Mouse (Mus musculus) heart, postnatal 36 days (tissue): ENCODE data around the gene Senp6. TPM values are rescaled to one million over a fixed set of nuclear protein-coding genes. Genes with fewer than 3 reads are reported as not detected.
A peak's percentile ranks its signal among the peaks of the same experiment; 100 is the strongest.
"Not testable (repeated sequence)": the region's sequence is repeated elsewhere in the genome, so short reads cannot be mapped to it uniquely, and the experiment has no call there.

ENCODE experiments used
- DNase-seq, 2 experiments: peaks; one replicate each; pipeline ENCODE4 v3.0.0; 2021 to 2022
- intact Hi-C: fragments of 180-260 bp; cut with DNase I; formaldehyde crosslinking; loops from one replicate; pipeline ENCODE4 v1.15.1; 2025
- total RNA-seq, 2 experiments: library from RNA; stranded (reverse); gene quantifications; 2 replicates each; pipeline ENCODE4 v1.2.3; 2021

Gene Senp6
- total RNA-seq, 2 experiments from 2014 or later: 66.0 to 69.9 TPM

GRCm38 (mm10) chr9:80074067-80074466 lies 7.4 kb downstream of the Senp6 start:
- no peak for DNase-seq
- intact Hi-C loops: no loop called here

GRCm38 (mm10) chr9:80074949-80075348 lies 8.2 kb downstream of the Senp6 start:
- intact Hi-C loops: no loop called here
- no peak for DNase-seq

- intact Hi-C loops: no loop called here
- DNase-seq: no peak
Observed at GRCm38 (mm10) chr9:80080941-80081340, 14.2 kb downstream of the Senp6 start.

- intact Hi-C loops: no loop called here
- DNase-seq: no peak
Observed at GRCm38 (mm10) chr9:80084429-80085092, 17.9 kb downstream of the Senp6 start.

- intact Hi-C loops: no loop called here
- DNase-seq: no peak
Observed at GRCm38 (mm10) chr9:80085665-80086064, 19.0 kb downstream of the Senp6 start.

- intact Hi-C loops, DNase-seq: not testable (repeated sequence)
Observed at GRCm38 (mm10) chr9:80086272-80086966, 19.7 kb downstream of the Senp6 start.

- no peak for DNase-seq
- intact Hi-C loops: no loop called here
Observed at GRCm38 (mm10) chr9:80089409-80089808, 22.7 kb downstream of the Senp6 start.

GRCm38 (mm10) chr9:80096325-80096724 lies 29.6 kb downstream of the Senp6 start:
- DNase-seq: no peak

GRCm38 (mm10) chr9:80145992-80146587 lies 79.4 kb downstream of the Senp6 start:
- intact Hi-C loops: no loop called here
- no peak for DNase-seq

More at GRCm38 (mm10) chr9:80096325-80096724, 29.6 kb downstream of the Senp6 start:
- intact Hi-C loops: no loop called here

- no peak for DNase-seq
- intact Hi-C loops: no loop called here
Observed at GRCm38 (mm10) chr9:80149594-80149993, 82.9 kb downstream of the Senp6 start.

- intact Hi-C loops: no loop called here
- DNase-seq: peak; percentile 17 to 38
Observed at GRCm38 (mm10) chr9:80155277-80155676, 88.6 kb downstream of the Senp6 start.

GRCm38 (mm10) chr9:80156780-80157179 lies 90.1 kb downstream of the Senp6 start:
- intact Hi-C loops: no loop called here
- no peak for DNase-seq

- no peak for DNase-seq
- intact Hi-C loops: no loop called here
Observed at GRCm38 (mm10) chr9:80157840-80158465, 91.2 kb downstream of the Senp6 start.

GRCm38 (mm10) chr9:80158937-80159336 lies 92.2 kb downstream of the Senp6 start:
- intact Hi-C loops: no loop called here
- DNase-seq: no peak

GRCm38 (mm10) chr9:80161451-80161850 lies 94.7 kb downstream of the Senp6 start:
- intact Hi-C loops: loop anchor here (10.0 kb wide), 1 partner anchor 367 kb away; the partner anchor contains the start of gene Tmem30a

GRCm38 (mm10) chr9:80163126-80163723 lies 96.5 kb downstream of the Senp6 start:
- DNase-seq: no peak
- intact Hi-C loops: loop anchor here (10.0 kb wide), 1 partner anchor 368 kb away; the partner anchor contains the start of gene Tmem30a

More at GRCm38 (mm10) chr9:80161451-80161850, 94.7 kb downstream of the Senp6 start:
- DNase-seq: no peak

GRCm38 (mm10) chr9:80164191-80164590 lies 97.5 kb downstream of the Senp6 start:
- intact Hi-C loops: loop anchor here (2.0 to 10.0 kb wide), 3 partner anchors 77 to 369 kb away; partner anchors contain the start of genes Senp6 and Tmem30a
- no peak for DNase-seq

- intact Hi-C loops: loop anchor here (2.0 to 10.0 kb wide), 4 partner anchors 76 to 370 kb away; partner anchors contain the start of genes Senp6 and Tmem30a
- peak; percentile 95 to 97 for DNase-seq
Observed at GRCm38 (mm10) chr9:80164611-80165474, 98.1 kb downstream of the Senp6 start, which contains the start of gene Myo6. TSS of gene Myo6 (plus strand) at chr9:80165031.

GRCm38 (mm10) chr9:80165690-80166089 lies 99.0 kb downstream of the Senp6 start:
- intact Hi-C loops: loop anchor here (2.0 to 10.0 kb wide), 4 partner anchors 75 to 371 kb away; partner anchors contain the start of genes Senp6 and Tmem30a

More at GRCm38 (mm10) chr9:80165690-80166089, 99.0 kb downstream of the Senp6 start:
- peak in 1 of 2 experiments; percentile 28 for DNase-seq
